Comparison of ENCODE assay signal across 34 mouse cellular contexts in the genomic region with DNA sequence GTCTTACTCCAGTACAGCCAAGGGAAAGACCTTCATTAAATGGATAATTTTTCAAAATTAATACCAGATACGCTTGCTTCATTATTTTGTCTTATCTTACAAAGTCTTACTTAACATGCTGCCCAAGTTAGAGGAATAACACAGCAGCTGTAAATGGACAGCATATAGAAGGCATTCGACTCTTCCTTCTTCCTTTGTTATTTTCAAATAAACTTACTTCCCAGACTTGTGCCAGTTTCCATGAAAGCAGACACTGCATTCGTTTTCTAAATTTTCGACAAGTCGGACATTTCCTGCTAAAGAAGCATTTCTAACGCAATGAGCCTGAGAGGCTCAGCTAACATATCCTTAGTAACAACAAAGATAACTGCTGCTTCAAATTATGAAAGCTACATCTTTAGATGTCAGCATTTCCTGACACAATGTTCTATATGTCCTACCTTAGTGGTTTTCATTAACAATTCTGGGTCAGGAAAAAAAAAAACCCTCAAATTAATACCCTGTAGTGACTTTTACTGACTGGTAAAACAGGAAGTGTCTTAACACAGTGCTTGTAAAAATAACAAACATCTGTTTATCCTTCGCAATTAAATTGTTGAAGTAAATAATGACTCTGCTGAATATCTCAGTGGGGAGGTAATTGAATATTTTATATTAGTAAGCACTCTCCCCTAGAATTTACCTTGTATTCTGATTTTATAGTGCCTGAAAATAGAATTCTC. TPM values are rescaled to one million over a fixed set of nuclear protein-coding genes. Genes with fewer than 3 reads are reported as not detected.
"Had no signal": no experiment of that assay in that cellular context is flagged by ENCODE, and none has a peak within 500 bp of the region (broad histone marks: within the 10 kb centered on the region; RNA-seq: fewer than 3 reads in every experiment).

No protein-coding gene starts in this region.

- H3K4me3 ChIP-seq: embryonic facial prominence, embryonic 10.5 days; embryonic facial prominence, embryonic 12.5 days; embryonic facial prominence, embryonic 13.5 days; embryonic facial prominence, embryonic 15.5 days; erythroblast, embryonic 14.5 days; forebrain, embryonic 10.5 days; forebrain, embryonic 12.5 days; forebrain, embryonic 13.5 days; forebrain, embryonic 15.5 days; gastrocnemius, adult 2 months; heart, adult 2 months; heart, embryonic 10.5 days had no signal

- H3K9me3 ChIP-seq: embryonic facial prominence, embryonic 10.5 days; embryonic facial prominence, embryonic 12.5 days; embryonic facial prominence, embryonic 13.5 days; embryonic facial prominence, embryonic 15.5 days; forebrain, embryonic 10.5 days; forebrain, embryonic 12.5 days; forebrain, embryonic 13.5 days; forebrain, embryonic 15.5 days; heart, embryonic 10.5 days had no signal

- DNase-seq: cerebellum, adult 9-11 months; cerebellum, postnatal 10 days; cerebellum, postnatal 14 days; cerebellum, postnatal 25 days; cerebellum, postnatal 36 days; embryo, embryonic 11 days; forebrain, postnatal 0 days; gastrocnemius, adult 2 months; gastrocnemius, postnatal 10 days; gastrocnemius, postnatal 14 days; gastrocnemius, postnatal 36 days; heart, adult 11 months; heart, adult 18-20 months; heart, adult 2 months had no signal

- H3K36me3 ChIP-seq: embryonic facial prominence, embryonic 10.5 days; embryonic facial prominence, embryonic 12.5 days; embryonic facial prominence, embryonic 13.5 days; embryonic facial prominence, embryonic 15.5 days; forebrain, embryonic 10.5 days; forebrain, embryonic 12.5 days; forebrain, embryonic 15.5 days; heart, embryonic 10.5 days had no signal

- H3K9ac ChIP-seq: embryonic facial prominence, embryonic 12.5 days; embryonic facial prominence, embryonic 13.5 days; embryonic facial prominence, embryonic 15.5 days; forebrain, embryonic 12.5 days; forebrain, embryonic 13.5 days; forebrain, embryonic 15.5 days; forebrain, postnatal 0 days had no signal

- H3K4me2 ChIP-seq: embryonic facial prominence, embryonic 12.5 days; embryonic facial prominence, embryonic 13.5 days; embryonic facial prominence, embryonic 15.5 days; forebrain, embryonic 12.5 days; forebrain, embryonic 13.5 days; forebrain, embryonic 15.5 days; heart, embryonic 11.5 days had no signal

- H3K4me1 ChIP-seq: embryonic facial prominence, embryonic 10.5 days; embryonic facial prominence, embryonic 12.5 days; embryonic facial prominence, embryonic 13.5 days; embryonic facial prominence, embryonic 15.5 days; forebrain, embryonic 10.5 days; forebrain, embryonic 12.5 days; forebrain, embryonic 13.5 days; forebrain, embryonic 15.5 days; heart, embryonic 10.5 days had no signal

- H3K27ac ChIP-seq: embryonic facial prominence, embryonic 10.5 days; embryonic facial prominence, embryonic 12.5 days; embryonic facial prominence, embryonic 13.5 days; embryonic facial prominence, embryonic 15.5 days; forebrain, embryonic 10.5 days; forebrain, embryonic 12.5 days; forebrain, embryonic 13.5 days; forebrain, embryonic 15.5 days; gastrocnemius, adult 2 months; heart, adult 2 months; heart, embryonic 10.5 days had no signal

- H3K27me3 ChIP-seq: embryonic facial prominence, embryonic 12.5 days; embryonic facial prominence, embryonic 13.5 days; embryonic facial prominence, embryonic 15.5 days; forebrain, embryonic 12.5 days; forebrain, embryonic 13.5 days; forebrain, embryonic 15.5 days had no signal

- ATAC-seq: forebrain, embryonic 13.5 days; forebrain, embryonic 14.5 days; forebrain, embryonic 15.5 days; forebrain, embryonic 16.5 days; forebrain, postnatal 0 days had no signal

RNA-seq across cellular contexts. Expression of a gene that starts 3.0 kb away (rescaled TPM):
- total RNA-seq: forebrain, postnatal 0 days; gastrocnemius, adult 18-20 months; gastrocnemius, adult 2 months; gastrocnemius, adult 8-10 months; gastrocnemius, postnatal 10 days; gastrocnemius, postnatal 14 days; gastrocnemius, postnatal 36 days; heart, adult 8-10 months had no signal
- polyA plus RNA-seq: cortical plate, adult 2 months; embryonic facial prominence, embryonic 10.5 days; embryonic facial prominence, embryonic 11.5 days; embryonic facial prominence, embryonic 12.5 days; embryonic facial prominence, embryonic 13.5 days; erythroblast, embryonic 14.5 days; forebrain, embryonic 10.5 days; forebrain, embryonic 11.5 days; forebrain, embryonic 12.5 days; forebrain, embryonic 13.5 days; forebrain, embryonic 14.5 days; forebrain, embryonic 16.5 days; frontal cortex, adult 2 months; heart, embryonic 10.5 days; heart, embryonic 11.5 days had no signal
